Mouse (Mus musculus) forebrain, embryonic 11.5 days (tissue): ENCODE measurements around the gene Wnt5b. TPM values are rescaled to one million over a fixed set of nuclear protein-coding genes. Genes with fewer than 3 reads are reported as not detected.

Experiments used
- ATAC-seq: fragments of 200-750 bp; cut with Nextera tagmentation; replicated peaks from 2 replicates; pipeline ENCODE4 v1.8.0; 2017; ENCODE audit warnings: moderate TSS enrichment; ENCODE audit not compliant: low FRiP score
- DNase-seq: peaks from one replicate; pipeline ENCODE4 v3.0.0-alpha.2; 2017; ENCODE audit warnings: low spot score
- H3K27ac ChIP-seq: fragments of 300-500 bp; sonication (generic); 2 replicates; pipeline ENCODE4 v1.5.1; 2014; ENCODE audit warnings: low read depth, low read length
- H3K27me3 ChIP-seq: fragments of 300-500 bp; sonication (generic); 2 replicates; pipeline ENCODE4 v1.6.1; 2014; ENCODE audit warnings: mild to moderate bottlenecking, low read length, mixed read lengths; ENCODE audit not compliant: control insufficient read depth, insufficient read depth
- H3K36me3 ChIP-seq: fragments of 300-500 bp; sonication (generic); 2 replicates; pipeline ENCODE4 v1.6.1; 2014; ENCODE audit warnings: mild to moderate bottlenecking, low read length, moderate library complexity, mixed read lengths; ENCODE audit not compliant: control insufficient read depth, insufficient read depth
- H3K4me1 ChIP-seq: fragments of 300-500 bp; sonication (generic); replicated peaks from 2 replicates; pipeline ENCODE4 v1.6.1; 2014; ENCODE audit warnings: low read length, mixed read lengths; ENCODE audit not compliant: control insufficient read depth, insufficient read depth
- H3K4me2 ChIP-seq: fragments of 300-500 bp; sonication (generic); 2 replicates; pipeline ENCODE4 v1.6.1; 2014; ENCODE audit warnings: low read depth, mild to moderate bottlenecking, low read length, moderate library complexity, mixed read lengths; ENCODE audit not compliant: severe bottlenecking
- H3K4me3 ChIP-seq: fragments of 300-500 bp; sonication (generic); 2 replicates; pipeline ENCODE4 v1.5.1; 2014; ENCODE audit warnings: low read depth, low read length
- H3K9ac ChIP-seq: fragments of 300-500 bp; sonication (generic); 2 replicates; pipeline ENCODE4 v1.6.1; 2014; ENCODE audit warnings: low read length
- H3K9me3 ChIP-seq: fragments of 300-500 bp; sonication (generic); 2 replicates; pipeline ENCODE4 v1.6.1; 2016; ENCODE audit warnings: low read length, mixed read lengths; ENCODE audit not compliant: control insufficient read depth
- WGBS: fragments of 180-500 bp; shearing (Covaris S2); extraction: QIAGEN DNeasy Blood & Tissue Kit; methylation state at CpG from one replicate; pipeline ENCODE4 v1.1.7; 2014; 5-methylcytosine and 5-hydroxymethylcytosine counted together
- polyA plus RNA-seq: library from polyadenylated mRNA; unstranded; fragments of >200 nt; fragmentation: Nextera tagmentation; extraction: Ambion mirVana; gene quantifications from 2 replicates; pipeline ENCODE4 v1.2.1, GENCODE M21; 2014

Gene Wnt5b
- polyA plus RNA-seq, 1 experiment from 2014 or later, result 14.5 TPM

DNA sequence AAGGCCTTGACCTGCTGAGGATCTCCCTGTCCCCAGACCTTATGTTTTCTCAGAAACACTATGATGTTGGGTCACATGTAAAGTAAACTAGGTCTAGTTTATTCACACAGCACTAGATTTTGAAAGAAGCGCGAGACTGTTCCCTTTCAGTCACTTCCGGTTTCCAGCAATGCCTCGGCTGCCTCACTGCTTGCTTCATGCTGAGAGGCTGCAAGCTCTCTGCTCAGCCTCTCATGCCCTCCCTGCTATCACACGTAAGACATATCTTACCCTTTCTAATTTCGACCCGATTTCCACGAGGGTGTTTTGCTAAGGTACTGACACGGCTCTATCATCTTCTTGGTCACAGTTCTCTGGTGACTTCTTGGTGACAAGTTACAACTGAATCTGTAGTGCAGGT is 42.1 kb downstream of the Wnt5b start:
- H3K9ac ChIP-seq, result no peak overlapping the region
- 59% methylated on average over 9 of the region's 9 CpGs for WGBS
- no peak overlapping the region for H3K4me3 ChIP-seq
- H3K27me3 ChIP-seq, result no peaks in the 10 kb centered on the region
- ATAC-seq (no peak), DNase-seq (no peak)
- H3K4me2 ChIP-seq, result no peak overlapping the region
- H3K36me3 ChIP-seq, result no peaks in the 10 kb centered on the region
- H3K9me3 ChIP-seq, result no peaks in the 10 kb centered on the region
- peaks cover 6% of the 10 kb centered on the region; the same call in 1 of the 2 replicates for H3K4me1 ChIP-seq
- H3K27ac ChIP-seq, result no peak overlapping the region

GRCm38 (mm10) chr6:119500086-119500485 is 44.1 kb downstream of the Wnt5b start:
- no peaks in the 10 kb centered on the region for H3K36me3 ChIP-seq
- H3K27me3 ChIP-seq, result no peaks in the 10 kb centered on the region
- no peak overlapping the region for H3K4me2 ChIP-seq
- no peak overlapping the region for H3K4me3 ChIP-seq
- H3K4me1 ChIP-seq, result peaks cover 6% of the 10 kb centered on the region; the same call in 1 of the 2 replicates
- WGBS, result 63% methylated on average over 5 of the region's 5 CpGs
- H3K27ac ChIP-seq, result no peak overlapping the region
- no peak for ATAC-seq
- H3K9ac ChIP-seq, result no peak overlapping the region
- no peaks in the 10 kb centered on the region for H3K9me3 ChIP-seq
- DNase-seq, result no peak

DNA sequence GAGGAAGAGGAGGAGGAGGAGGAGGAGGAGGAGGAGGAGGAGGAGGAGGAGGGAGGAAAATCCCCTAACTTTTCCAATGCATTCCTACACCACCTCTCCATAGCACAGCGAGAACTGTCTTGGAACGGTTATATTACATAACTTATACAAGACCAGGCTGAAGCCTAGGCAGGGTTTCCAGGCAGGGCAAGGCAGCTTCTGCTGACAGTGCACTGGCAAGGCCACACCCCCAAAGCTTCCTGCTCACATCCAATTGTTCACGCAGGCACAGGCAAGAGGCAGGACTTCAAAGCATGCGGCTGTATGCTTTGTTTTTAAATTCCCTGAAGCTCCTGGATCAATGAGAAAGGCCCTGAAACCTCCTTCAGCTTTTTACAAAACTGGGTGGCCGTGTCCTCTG is 44.9 kb downstream of the Wnt5b start:
- no peaks in the 10 kb centered on the region for H3K27me3 ChIP-seq
- WGBS, result 25% methylated on average over 5 of the region's 5 CpGs
- ATAC-seq (no peak), DNase-seq (no peak)
- no peaks in the 10 kb centered on the region for H3K36me3 ChIP-seq
- H3K4me3 ChIP-seq, result no peak overlapping the region
- peaks cover 6% of the 10 kb centered on the region; the same call in 1 of the 2 replicates for H3K4me1 ChIP-seq
- no peaks in the 10 kb centered on the region for H3K9me3 ChIP-seq
- no peak overlapping the region for H3K27ac ChIP-seq
- no peak overlapping the region for H3K4me2 ChIP-seq
- H3K9ac ChIP-seq, result no peak overlapping the region

- ATAC-seq, result peak; percentile 55
- H3K4me2 ChIP-seq, result peak overlapping the region; percentile 27; the same call in 1 of the 2 replicates
- no peaks in the 10 kb centered on the region for H3K36me3 ChIP-seq
- peaks cover 29% of the 10 kb centered on the region for H3K4me1 ChIP-seq
- no peaks in the 10 kb centered on the region for H3K27me3 ChIP-seq
- 7% methylated on average over 7 of the region's 7 CpGs for WGBS
- H3K27ac ChIP-seq, result peak overlapping the region; percentile 82
- H3K4me3 ChIP-seq, result no peak overlapping the region
- no peak overlapping the region for H3K9ac ChIP-seq
- no peaks in the 10 kb centered on the region for H3K9me3 ChIP-seq
- DNase-seq, result peak; percentile 67
These were observed 51.5 kb downstream of the Wnt5b start for GRCm38 (mm10) chr6:119492630-119493014.

DNA sequence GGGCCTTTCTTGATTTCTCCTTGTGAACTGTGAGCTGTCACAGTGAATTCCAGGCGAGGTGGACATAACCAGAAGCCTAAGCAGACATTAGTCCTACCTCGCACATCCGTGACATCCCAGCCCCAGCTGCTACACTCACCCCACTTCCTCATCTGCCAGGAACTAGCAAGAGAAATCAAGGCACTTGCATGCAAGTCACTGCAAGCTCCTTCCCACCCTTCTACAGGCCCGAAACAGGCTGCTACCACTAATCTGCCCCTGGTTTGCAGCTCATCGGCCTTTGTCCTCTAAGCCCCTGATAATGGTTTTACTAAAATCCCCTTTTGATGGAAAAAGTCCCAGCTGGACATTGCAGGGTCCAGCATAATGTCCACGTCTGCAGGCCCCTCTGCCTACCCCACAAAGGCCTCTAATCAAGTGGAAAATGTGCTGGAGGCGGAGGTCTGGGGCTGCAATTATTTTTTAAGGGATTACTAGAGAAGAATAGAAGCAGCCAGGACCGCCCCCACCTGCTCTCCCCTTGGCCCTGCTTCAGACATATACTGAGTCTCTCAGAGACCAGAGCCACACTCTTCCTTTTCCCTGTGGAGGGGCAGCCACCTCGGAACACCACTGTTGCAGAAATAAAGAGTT is 52.0 kb downstream of the Wnt5b start:
- Histone ChIP-seq H3K36me3 (no peaks in the 10 kb centered on the region), H3K27me3 (no peaks in the 10 kb centered on the region), H3K9ac (peak overlapping the region; percentile 14; the same call in 1 of the 2 replicates), H3K4me3 (no peak overlapping the region), H3K27ac (peak overlapping the region; percentile 82), H3K9me3 (no peaks in the 10 kb centered on the region), H3K4me1 (peaks cover 29% of the 10 kb centered on the region), H3K4me2 (peak overlapping the region; percentile 27; the same call in 1 of the 2 replicates)
- 8% methylated on average over 9 of the region's 9 CpGs for WGBS
- ATAC-seq (peak; percentile 81), DNase-seq (peak; percentile 83)

DNA sequence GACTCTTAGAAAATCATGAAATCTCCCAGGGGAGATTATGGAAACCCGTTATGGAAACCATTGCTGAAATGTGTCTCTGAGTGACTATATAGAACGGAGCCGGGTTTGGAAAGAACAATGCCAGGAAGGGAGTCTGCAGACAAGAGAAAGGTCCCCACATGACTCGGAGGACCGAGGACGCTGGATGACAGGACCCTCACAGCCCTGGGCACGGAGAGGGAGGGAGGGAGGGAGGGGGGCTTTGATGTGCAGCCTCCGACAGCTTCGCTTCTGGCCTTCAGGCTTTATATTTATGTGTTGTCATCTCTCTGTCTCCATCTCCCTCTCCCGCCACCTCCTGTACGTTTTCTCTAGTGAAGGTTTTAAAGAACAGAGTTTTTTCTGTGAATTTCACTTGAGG is 53.1 kb downstream of the Wnt5b start:
- ATAC-seq (no peak), DNase-seq (peak; percentile 66)
- Histone ChIP-seq H3K36me3 (no peaks in the 10 kb centered on the region), H3K9ac (peak overlapping the region; percentile 47), H3K9me3 (no peaks in the 10 kb centered on the region), H3K4me2 (peak overlapping the region; percentile 35; the same call in 1 of the 2 replicates), H3K27me3 (no peaks in the 10 kb centered on the region), H3K27ac (no peak overlapping the region; the same call in 1 of the 2 replicates), H3K4me3 (no peak overlapping the region), H3K4me1 (peaks cover 32% of the 10 kb centered on the region)
- 12% methylated on average over 11 of the region's 11 CpGs for WGBS

DNA sequence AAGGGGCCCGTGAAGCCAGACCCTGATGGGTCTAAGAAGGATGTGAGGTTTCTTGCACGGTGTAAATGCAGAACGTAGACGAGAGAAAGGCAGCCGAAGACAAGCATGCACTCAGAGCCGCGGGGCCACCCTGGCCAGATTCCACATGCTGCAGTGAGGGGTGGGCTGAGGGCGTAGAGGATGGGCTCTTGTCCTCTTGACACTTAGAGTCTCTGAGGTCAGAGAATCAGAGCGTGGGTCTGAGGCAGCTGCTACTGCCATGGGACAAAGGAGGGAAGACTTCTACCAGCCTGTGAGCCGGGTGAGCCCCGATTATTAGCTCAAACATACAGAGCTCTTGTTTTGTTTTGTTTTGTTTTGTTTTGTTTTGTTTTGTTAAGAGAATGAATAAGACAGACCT is 53.6 kb downstream of the Wnt5b start:
- peak overlapping the region; percentile 47 for H3K9ac ChIP-seq
- DNase-seq (peak; percentile 67), ATAC-seq (no peak)
- peaks cover 35% of the 10 kb centered on the region for H3K4me1 ChIP-seq
- H3K27ac ChIP-seq, result no peak overlapping the region
- no peaks in the 10 kb centered on the region for H3K27me3 ChIP-seq
- H3K4me3 ChIP-seq, result no peak overlapping the region
- no peaks in the 10 kb centered on the region for H3K9me3 ChIP-seq
- peak overlapping the region; percentile 35; the same call in 1 of the 2 replicates for H3K4me2 ChIP-seq
- H3K36me3 ChIP-seq, result no peaks in the 10 kb centered on the region
- 4% methylated on average over 11 of the region's 11 CpGs for WGBS

- H3K4me1 ChIP-seq, result peaks cover 37% of the 10 kb centered on the region
- no peak overlapping the region for H3K4me3 ChIP-seq
- H3K4me2 ChIP-seq, result no peak overlapping the region
- no peaks in the 10 kb centered on the region for H3K9me3 ChIP-seq
- H3K27ac ChIP-seq, result no peak overlapping the region
- no peaks in the 10 kb centered on the region for H3K27me3 ChIP-seq
- ATAC-seq (no peak), DNase-seq (peak; percentile 86)
- no peak overlapping the region for H3K9ac ChIP-seq
- 7% methylated on average over 5 of the region's 5 CpGs for WGBS
- no peaks in the 10 kb centered on the region for H3K36me3 ChIP-seq
These were observed 54.4 kb downstream of the Wnt5b start for GRCm38 (mm10) chr6:119489765-119490164.

DNA sequence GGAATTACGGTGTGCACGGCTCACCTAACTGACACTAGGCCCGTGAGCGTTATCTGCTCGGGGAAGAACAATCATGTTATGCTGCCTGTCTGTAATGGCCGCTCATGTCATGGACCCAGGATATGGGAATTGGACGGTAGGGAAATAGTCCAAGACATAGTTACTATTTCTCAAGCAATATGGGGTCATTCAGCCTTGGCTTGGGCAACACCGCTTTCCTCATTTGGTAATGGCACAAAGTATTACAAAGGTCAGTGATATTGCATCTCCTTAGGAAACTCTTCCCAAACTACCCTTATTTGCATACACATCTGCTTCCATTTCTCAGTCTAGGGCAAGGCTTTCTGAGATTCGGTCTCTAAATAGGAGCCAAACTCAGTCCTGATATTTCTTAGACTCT is 56.5 kb downstream of the Wnt5b start:
- Histone ChIP-seq H3K4me3 (no peak overlapping the region), H3K4me1 (peaks cover 44% of the 10 kb centered on the region), H3K27ac (no peak overlapping the region), H3K9me3 (no peaks in the 10 kb centered on the region), H3K4me2 (no peak overlapping the region), H3K27me3 (no peaks in the 10 kb centered on the region), H3K36me3 (no peaks in the 10 kb centered on the region), H3K9ac (no peak overlapping the region)
- 91% methylated on average over 9 of the region's 9 CpGs for WGBS
- ATAC-seq (no peak), DNase-seq (no peak)
